Mouse (Mus musculus): ENCODE measurements around the gene Rasgrf1. TPM values are rescaled to one million over a fixed set of nuclear protein-coding genes. Genes with fewer than 3 reads are reported as not detected.
"Not testable (repeated sequence)": the region's sequence is repeated elsewhere in the genome, so short reads cannot be mapped to it uniquely, and the experiment has no call there.

The Rasgrf1 gene
- polyA plus RNA-seq, 1 experiment, result 3.8 TPM

DNA sequence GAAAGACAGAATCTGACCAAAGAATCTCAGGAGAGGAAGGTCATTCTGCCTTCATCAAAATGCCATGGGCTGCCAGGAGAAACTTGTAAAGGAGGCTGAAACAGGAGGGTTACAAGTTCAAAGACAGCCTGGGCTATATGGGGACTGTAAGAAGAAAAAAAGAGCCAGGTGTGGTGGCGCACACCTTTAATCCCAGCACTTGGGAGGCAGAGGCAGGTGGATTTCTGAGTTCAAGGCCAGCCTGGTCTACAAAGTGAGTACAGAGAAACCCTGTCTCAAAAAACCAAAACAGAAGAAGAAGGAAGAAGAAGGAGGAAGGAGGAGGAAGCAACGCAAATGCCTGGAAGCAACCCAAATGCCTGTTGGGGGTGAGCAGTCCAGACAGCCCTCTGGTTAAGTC, 144.1 kb downstream of the Rasgrf1 start, which contains the start of gene Ctsh:
Ctsh (plus strand) TSS at position 301 of the 400 bp plus-strand sequence.
- no peak for TF ChIP-seq POLR2A (IDR thresholded peaks at IDR 0.05; ENCODE audit: control insufficient read depth, low read depth, low read length)
- TF ChIP-seq CTCF (IDR thresholded peaks at IDR 0.05; ENCODE audit: control insufficient read depth, insufficient read depth, insufficient replicate concordance, low read depth, low read length), result no peak
- H3K27ac ChIP-seq (ENCODE audit: control insufficient read depth, insufficient read depth, low read depth, low read length), result no peak within 1 kb of the TSS
- H3K36me3 ChIP-seq (ENCODE audit: control insufficient read depth, insufficient read depth, low read length), result no peaks in the 10 kb centered on the region
- H3K4me3 ChIP-seq (ENCODE audit: control insufficient read depth, low read depth, low read length), result peak within 1 kb of the TSS; percentile 73
- H3K27me3 ChIP-seq (ENCODE audit: control insufficient read depth, insufficient read depth, low read length), result no peaks in the 10 kb centered on the region
- peaks cover 8% of the 10 kb centered on the region for H3K4me1 ChIP-seq (ENCODE audit: control insufficient read depth, insufficient read depth, low read length)

GRCm38 (mm10) chr9:90054371-90055145, 144.8 kb downstream of the Rasgrf1 start:
- 0 out of 2 replicates have a peak, but pooled peaks have one; percentile 32 for TF ChIP-seq POLR2A (IDR thresholded peaks at IDR 0.05; ENCODE audit: control insufficient read depth, low read depth, low read length)
- peak; percentile 41; the same call in 1 of the 2 replicates for TF ChIP-seq CTCF (IDR thresholded peaks at IDR 0.05; ENCODE audit: control insufficient read depth, insufficient read depth, insufficient replicate concordance, low read depth, low read length)
- Histone ChIP-seq H3K4me1 (ENCODE audit: control insufficient read depth, insufficient read depth, low read length) (peaks cover 8% of the 10 kb centered on the region), H3K4me3 (ENCODE audit: control insufficient read depth, low read depth, low read length) (peak overlapping the region; percentile 73), H3K27ac (ENCODE audit: control insufficient read depth, insufficient read depth, low read depth, low read length) (no peak overlapping the region), H3K27me3 (ENCODE audit: control insufficient read depth, insufficient read depth, low read length) (no peaks in the 10 kb centered on the region), H3K36me3 (ENCODE audit: control insufficient read depth, insufficient read depth, low read length) (no peaks in the 10 kb centered on the region)

- Histone ChIP-seq H3K27ac (ENCODE audit: control insufficient read depth, insufficient read depth, low read depth, low read length) (no peak overlapping the region), H3K27me3 (ENCODE audit: control insufficient read depth, insufficient read depth, low read length) (no peaks in the 10 kb centered on the region), H3K4me1 (ENCODE audit: control insufficient read depth, insufficient read depth, low read length) (peaks cover 8% of the 10 kb centered on the region), H3K4me3 (ENCODE audit: control insufficient read depth, low read depth, low read length) (peak overlapping the region; percentile 43), H3K36me3 (ENCODE audit: control insufficient read depth, insufficient read depth, low read length) (no peaks in the 10 kb centered on the region)
- TF ChIP-seq CTCF (IDR thresholded peaks at IDR 0.05; ENCODE audit: control insufficient read depth, insufficient read depth, insufficient replicate concordance, low read depth, low read length) (no peak), POLR2A (IDR thresholded peaks at IDR 0.05; ENCODE audit: control insufficient read depth, low read depth, low read length) (no peak)
These were observed 145.7 kb downstream of the Rasgrf1 start for GRCm38 (mm10) chr9:90055409-90055808.

GRCm38 (mm10) chr9:90055911-90056310, 146.2 kb downstream of the Rasgrf1 start:
- Histone ChIP-seq H3K36me3 (ENCODE audit: control insufficient read depth, insufficient read depth, low read length) (no peaks in the 10 kb centered on the region), H3K27ac (ENCODE audit: control insufficient read depth, insufficient read depth, low read depth, low read length) (no peak overlapping the region), H3K4me3 (ENCODE audit: control insufficient read depth, low read depth, low read length) (no peak overlapping the region), H3K4me1 (ENCODE audit: control insufficient read depth, insufficient read depth, low read length) (peaks cover 8% of the 10 kb centered on the region), H3K27me3 (ENCODE audit: control insufficient read depth, insufficient read depth, low read length) (no peaks in the 10 kb centered on the region)
- TF ChIP-seq POLR2A (IDR thresholded peaks at IDR 0.05; ENCODE audit: control insufficient read depth, low read depth, low read length) (no peak), CTCF (IDR thresholded peaks at IDR 0.05; ENCODE audit: control insufficient read depth, insufficient read depth, insufficient replicate concordance, low read depth, low read length) (no peak)

- no peaks in the 10 kb centered on the region for H3K27me3 ChIP-seq (ENCODE audit: control insufficient read depth, insufficient read depth, low read length)
- H3K4me3 ChIP-seq (ENCODE audit: control insufficient read depth, low read depth, low read length), result no peak overlapping the region
- no peak overlapping the region for H3K27ac ChIP-seq (ENCODE audit: control insufficient read depth, insufficient read depth, low read depth, low read length)
- TF ChIP-seq POLR2A (IDR thresholded peaks at IDR 0.05; ENCODE audit: control insufficient read depth, low read depth, low read length), result no peak
- no peak for TF ChIP-seq CTCF (IDR thresholded peaks at IDR 0.05; ENCODE audit: control insufficient read depth, insufficient read depth, insufficient replicate concordance, low read depth, low read length)
- no peaks in the 10 kb centered on the region for H3K36me3 ChIP-seq (ENCODE audit: control insufficient read depth, insufficient read depth, low read length)
- H3K4me1 ChIP-seq (ENCODE audit: control insufficient read depth, insufficient read depth, low read length), result peaks cover 8% of the 10 kb centered on the region
These were observed 147.0 kb downstream of the Rasgrf1 start for GRCm38 (mm10) chr9:90056716-90057115.

- Histone ChIP-seq H3K27me3 (ENCODE audit: control insufficient read depth, insufficient read depth, low read length) (no peaks in the 10 kb centered on the region), H3K4me1 (ENCODE audit: control insufficient read depth, insufficient read depth, low read length) (peaks cover 1% of the 10 kb centered on the region; the same call in 1 of the 2 replicates), H3K4me3 (ENCODE audit: control insufficient read depth, low read depth, low read length) (no peak overlapping the region), H3K36me3 (ENCODE audit: control insufficient read depth, insufficient read depth, low read length) (no peaks in the 10 kb centered on the region), H3K27ac (ENCODE audit: control insufficient read depth, insufficient read depth, low read depth, low read length) (no peak overlapping the region)
- TF ChIP-seq CTCF (IDR thresholded peaks at IDR 0.05; ENCODE audit: control insufficient read depth, insufficient read depth, insufficient replicate concordance, low read depth, low read length) (no peak), POLR2A (IDR thresholded peaks at IDR 0.05; ENCODE audit: control insufficient read depth, low read depth, low read length) (no peak)
These were observed 150.3 kb downstream of the Rasgrf1 start for GRCm38 (mm10) chr9:90059828-90060573.

DNA sequence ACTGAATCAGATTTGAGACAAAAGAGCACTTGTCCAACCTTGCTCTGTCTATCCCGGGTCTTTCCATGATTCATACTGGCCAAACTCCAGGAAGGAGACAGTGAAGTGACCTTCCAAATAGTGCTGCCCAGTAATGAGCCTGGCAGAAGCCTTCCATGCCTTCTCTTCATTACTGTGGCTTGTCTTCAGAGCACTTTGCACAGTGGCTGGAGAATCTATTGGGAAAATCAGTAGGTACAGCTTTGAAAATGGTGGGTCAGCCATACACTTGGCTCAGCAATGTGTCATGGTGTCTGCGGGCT, 150.8 kb downstream of the Rasgrf1 start:
- no peaks in the 10 kb centered on the region for H3K27me3 ChIP-seq (ENCODE audit: control insufficient read depth, insufficient read depth, low read length)
- no peak overlapping the region for H3K4me3 ChIP-seq (ENCODE audit: control insufficient read depth, low read depth, low read length)
- no peak for TF ChIP-seq CTCF (IDR thresholded peaks at IDR 0.05; ENCODE audit: control insufficient read depth, insufficient read depth, insufficient replicate concordance, low read depth, low read length)
- TF ChIP-seq POLR2A (IDR thresholded peaks at IDR 0.05; ENCODE audit: control insufficient read depth, low read depth, low read length), result no peak
- no peaks in the 10 kb centered on the region for H3K36me3 ChIP-seq (ENCODE audit: control insufficient read depth, insufficient read depth, low read length)
- no peaks in the 10 kb centered on the region for H3K4me1 ChIP-seq (ENCODE audit: control insufficient read depth, insufficient read depth, low read length)
- H3K27ac ChIP-seq (ENCODE audit: control insufficient read depth, insufficient read depth, low read depth, low read length), result no peak overlapping the region

DNA sequence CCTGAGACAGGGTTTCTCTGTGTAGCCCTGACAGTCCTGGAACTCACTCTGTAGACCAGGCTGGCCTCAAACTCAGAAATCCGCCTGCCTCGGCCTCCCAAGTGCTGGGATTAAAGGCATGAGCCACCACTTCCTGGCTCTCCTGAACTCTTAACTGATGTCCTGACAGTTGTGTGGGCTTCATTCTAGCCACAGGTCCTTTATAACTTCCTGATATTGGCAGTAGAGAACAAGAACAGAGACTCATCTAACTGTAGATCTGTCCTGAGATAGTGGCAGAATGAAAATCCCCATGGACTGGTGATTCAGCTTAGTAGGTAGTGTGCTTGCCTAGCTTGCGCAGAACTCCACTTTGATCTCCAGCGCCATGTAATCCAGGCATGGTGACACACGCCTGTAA, 151.2 kb downstream of the Rasgrf1 start:
- not testable (repeated sequence) for H3K4me3 ChIP-seq (ENCODE audit: control insufficient read depth, low read depth, low read length); H3K36me3 ChIP-seq (ENCODE audit: control insufficient read depth, insufficient read depth, low read length); H3K4me1 ChIP-seq (ENCODE audit: control insufficient read depth, insufficient read depth, low read length); H3K27ac ChIP-seq (ENCODE audit: control insufficient read depth, insufficient read depth, low read depth, low read length); H3K27me3 ChIP-seq (ENCODE audit: control insufficient read depth, insufficient read depth, low read length)

Measured in testis, adult 2 months (tissue).